Mouse (Mus musculus) forebrain, embryonic 16.5 days (tissue): Measurements from ENCODE around the gene Treml4. TPM values are rescaled to one million over a fixed set of nuclear protein-coding genes. Genes with fewer than 3 reads are reported as not detected.
A peak's percentile ranks its signal among the peaks of the same experiment; 100 is the strongest.

Experiments
- ATAC-seq: fragments of 200-750 bp; cut with Nextera tagmentation; 2 replicates; pipeline ENCODE4 v1.8.0; 2017; ENCODE audit warnings: mild to moderate bottlenecking, moderate library complexity
- H3K27ac ChIP-seq: fragments of 300-500 bp; sonication (generic); 2 replicates; pipeline ENCODE4 v1.5.1; 2014; ENCODE audit warnings: low read length, control low read depth
- H3K27me3 ChIP-seq: fragments of 300-500 bp; sonication (generic); replicated peaks from 2 replicates; pipeline ENCODE4 v1.6.1; 2014; ENCODE audit warnings: low read length; ENCODE audit not compliant: control insufficient read depth, insufficient read depth
- H3K36me3 ChIP-seq: fragments of 300-500 bp; sonication (generic); 2 replicates; pipeline ENCODE4 v1.6.1; 2014; ENCODE audit not compliant: control insufficient read depth, insufficient read depth
- H3K4me1 ChIP-seq: fragments of 300-500 bp; sonication (generic); replicated peaks from 2 replicates; pipeline ENCODE4 v1.6.1; 2014; ENCODE audit warnings: low read length; ENCODE audit not compliant: control insufficient read depth, insufficient read depth
- H3K4me2 ChIP-seq: fragments of 300-500 bp; sonication (generic); 2 replicates; pipeline ENCODE4 v1.6.1; 2014; ENCODE audit warnings: mild to moderate bottlenecking, low read length, control low read depth
- H3K4me3 ChIP-seq: fragments of 300-500 bp; sonication (generic); replicated peaks from 2 replicates; pipeline ENCODE4 v1.5.1; 2014; ENCODE audit warnings: mild to moderate bottlenecking, low read length, control low read depth
- H3K9ac ChIP-seq: fragments of 300-500 bp; sonication (generic); replicated peaks from 2 replicates; pipeline ENCODE4 v1.6.1; 2014; ENCODE audit warnings: low read depth, low read length, control low read depth
- H3K9me3 ChIP-seq: fragments of 300-500 bp; sonication (generic); 2 replicates; pipeline ENCODE4 v1.6.1; 2016; ENCODE audit warnings: low read length; ENCODE audit not compliant: control insufficient read depth
- WGBS: fragments of 180-500 bp; shearing (Covaris S2); extraction: QIAGEN DNeasy Blood & Tissue Kit; methylation state at CpG from one replicate; pipeline ENCODE4 v1.1.7; 2014; 5-methylcytosine and 5-hydroxymethylcytosine counted together
- polyA plus RNA-seq: library from polyadenylated mRNA; unstranded; fragments of >200 nt; fragmentation: Nextera tagmentation; extraction: Ambion mirVana; gene quantifications from 2 replicates; pipeline ENCODE4 v1.2.1, GENCODE M21; 2015

The Treml4 gene
- polyA plus RNA-seq, 1 experiment from 2014 or later, result not detected

DNA sequence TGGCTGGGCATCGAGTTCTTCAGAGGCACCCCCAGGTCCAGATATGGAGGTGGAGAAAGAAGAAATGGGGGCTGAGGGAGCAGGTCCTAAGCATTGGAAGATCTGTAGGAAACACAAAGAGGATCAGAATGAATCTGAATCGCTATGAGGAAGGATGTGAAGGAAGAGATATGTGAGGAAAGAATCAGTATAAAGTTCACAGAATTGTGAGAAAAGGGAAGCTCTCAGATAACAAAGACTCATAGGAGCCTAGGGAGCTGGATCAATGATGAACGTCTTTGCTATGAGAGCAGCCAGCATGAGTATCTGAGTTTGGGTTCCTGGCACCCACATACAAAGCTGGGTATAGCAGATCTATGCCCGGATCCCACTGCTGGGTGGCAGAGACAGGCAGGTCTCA lies 5.7 kb downstream of the Treml4 start:
- Histone ChIP-seq H3K4me2 (no peak overlapping the region), H3K9me3 (no peaks in the 10 kb centered on the region), H3K27me3 (no peaks in the 10 kb centered on the region), H3K4me1 (no peaks in the 10 kb centered on the region), H3K36me3 (no peaks in the 10 kb centered on the region), H3K9ac (no peak overlapping the region), H3K27ac (no peak overlapping the region), H3K4me3 (no peak overlapping the region)
- ATAC-seq, result no peak
- WGBS, result 83% methylated on average over 4 of the region's 4 CpGs

DNA sequence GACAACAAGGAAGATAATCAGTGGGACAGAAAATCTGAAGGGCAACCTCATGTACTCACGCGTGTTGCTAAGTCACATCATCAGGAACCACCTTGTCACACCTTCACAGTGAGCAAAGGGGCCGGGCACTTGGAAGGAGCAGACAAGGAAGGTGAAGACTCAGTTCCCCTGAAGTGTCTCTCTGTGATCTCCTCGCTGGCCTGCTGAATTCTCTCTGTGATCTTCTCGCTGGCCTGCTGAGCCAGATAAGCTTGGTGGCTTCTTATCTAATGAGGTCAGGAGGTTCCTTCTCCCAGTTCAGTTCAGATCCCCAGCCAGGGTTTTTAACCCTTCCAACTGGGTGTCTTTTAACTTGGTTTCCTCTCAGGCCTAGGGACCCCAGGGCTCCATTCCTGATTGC lies 8.1 kb downstream of the Treml4 start:
- H3K27ac ChIP-seq, result no peak overlapping the region
- no peak overlapping the region for H3K4me3 ChIP-seq
- H3K9me3 ChIP-seq, result no peaks in the 10 kb centered on the region
- H3K4me1 ChIP-seq, result no peaks in the 10 kb centered on the region
- no peaks in the 10 kb centered on the region for H3K36me3 ChIP-seq
- WGBS, result 85% methylated on average over 5 of the region's 5 CpGs
- no peak for ATAC-seq
- H3K27me3 ChIP-seq, result no peaks in the 10 kb centered on the region
- no peak overlapping the region for H3K4me2 ChIP-seq
- no peak overlapping the region for H3K9ac ChIP-seq

DNA sequence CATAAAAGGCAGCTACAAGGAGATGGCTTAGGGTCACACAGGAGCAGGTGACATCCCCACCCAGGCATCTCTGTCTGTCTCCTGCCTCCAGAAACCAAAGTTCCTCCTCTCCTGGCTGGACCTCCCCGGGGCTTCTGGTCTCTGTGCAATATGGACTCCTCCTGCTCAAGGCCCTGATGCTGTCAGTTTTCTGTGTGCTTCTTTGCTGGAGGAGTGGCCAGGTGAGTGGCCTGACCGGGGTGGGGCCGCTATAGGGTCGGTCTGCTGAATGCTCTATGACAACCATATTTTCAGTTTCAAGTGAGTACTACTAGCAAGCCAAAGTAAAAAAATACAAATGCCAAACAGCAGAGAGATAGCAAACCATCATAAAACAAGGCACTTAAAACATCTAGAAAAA lies 8.5 kb downstream of the Treml4 start:
- Histone ChIP-seq H3K4me2 (no peak overlapping the region), H3K36me3 (no peaks in the 10 kb centered on the region), H3K9ac (no peak overlapping the region), H3K9me3 (no peaks in the 10 kb centered on the region), H3K27ac (no peak overlapping the region), H3K4me3 (no peak overlapping the region), H3K4me1 (no peaks in the 10 kb centered on the region), H3K27me3 (no peaks in the 10 kb centered on the region)
- 92% methylated on average over 4 of the region's 4 CpGs for WGBS
- ATAC-seq, result no peak

DNA sequence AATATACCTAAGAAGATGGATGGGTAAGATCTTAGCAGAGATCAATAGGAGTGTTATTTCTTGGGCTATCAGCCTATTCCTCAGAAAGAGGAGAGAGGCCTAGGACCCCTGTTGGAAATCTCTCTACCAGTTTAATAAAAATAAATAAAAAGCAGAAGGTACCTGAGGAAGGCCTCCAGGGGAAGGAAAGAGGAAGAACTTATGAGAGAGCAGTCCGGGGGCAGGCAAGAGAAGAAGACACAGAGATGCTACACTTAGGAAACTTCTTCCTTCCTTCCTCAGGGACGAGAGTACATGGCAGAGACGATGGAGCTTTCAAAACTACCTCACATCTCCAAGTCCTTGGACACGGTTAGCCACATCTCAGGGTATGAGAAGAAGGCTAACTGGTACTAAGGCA lies 10.0 kb downstream of the Treml4 start:
- no peak for ATAC-seq
- WGBS, result 82% methylated on average over 4 of the region's 4 CpGs
- Histone ChIP-seq H3K4me1 (no peaks in the 10 kb centered on the region), H3K4me3 (no peak overlapping the region), H3K36me3 (no peaks in the 10 kb centered on the region), H3K9me3 (no peaks in the 10 kb centered on the region), H3K4me2 (no peak overlapping the region), H3K27me3 (no peaks in the 10 kb centered on the region), H3K27ac (no peak overlapping the region), H3K9ac (no peak overlapping the region)

DNA sequence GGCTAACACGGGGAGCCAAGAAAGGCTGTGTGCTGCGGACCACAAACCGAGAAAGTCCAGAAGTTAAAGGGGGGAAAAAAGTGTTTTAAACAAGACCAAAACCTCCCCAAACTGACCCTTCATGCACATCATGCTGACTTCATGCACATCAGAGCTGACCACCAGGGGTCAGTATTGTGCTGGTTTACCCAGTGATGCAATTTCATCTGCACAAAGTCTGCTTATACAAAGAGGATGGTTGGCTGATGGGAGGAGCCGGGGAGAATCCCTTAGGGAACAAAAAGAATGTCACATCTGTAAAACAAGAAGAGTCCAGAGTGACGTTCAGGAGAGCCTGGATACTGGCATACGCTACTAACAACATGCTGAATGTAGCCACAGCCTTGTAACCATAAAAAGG lies 10.8 kb downstream of the Treml4 start:
- WGBS, result 21% methylated on average over 6 of the region's 6 CpGs
- peak; percentile 58 for ATAC-seq
- H3K9me3 ChIP-seq, result no peaks in the 10 kb centered on the region
- no peak overlapping the region for H3K4me2 ChIP-seq
- H3K36me3 ChIP-seq, result no peaks in the 10 kb centered on the region
- no peak overlapping the region for H3K27ac ChIP-seq
- no peaks in the 10 kb centered on the region for H3K4me1 ChIP-seq
- H3K4me3 ChIP-seq, result no peak overlapping the region
- no peak overlapping the region for H3K9ac ChIP-seq
- H3K27me3 ChIP-seq, result no peaks in the 10 kb centered on the region

DNA sequence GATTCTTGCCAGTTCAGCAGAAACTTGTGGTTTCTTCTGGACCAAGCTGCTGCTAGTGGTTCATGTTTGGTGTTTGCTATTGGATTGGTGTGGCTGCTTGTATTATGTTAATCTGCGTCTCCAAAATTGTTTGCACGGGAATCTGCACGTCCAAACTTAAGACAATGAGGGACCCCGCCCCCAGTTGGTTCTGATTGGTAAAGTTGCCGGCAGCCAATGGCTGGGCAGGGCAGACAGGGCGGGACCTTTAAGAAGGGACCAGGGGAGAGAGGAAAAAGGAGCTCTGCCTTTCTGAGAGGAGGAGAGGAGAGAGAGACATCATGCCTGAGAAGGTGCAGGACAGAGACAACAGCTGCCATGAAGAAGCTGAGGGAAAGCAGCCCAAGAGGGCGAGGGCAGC lies 11.6 kb downstream of the Treml4 start:
- no peak overlapping the region for H3K4me3 ChIP-seq
- ATAC-seq, result no peak
- no peaks in the 10 kb centered on the region for H3K9me3 ChIP-seq
- no peak overlapping the region for H3K27ac ChIP-seq
- H3K9ac ChIP-seq, result no peak overlapping the region
- H3K4me2 ChIP-seq, result no peak overlapping the region
- no peaks in the 10 kb centered on the region for H3K27me3 ChIP-seq
- no peaks in the 10 kb centered on the region for H3K36me3 ChIP-seq
- 49% methylated on average over 7 of the region's 7 CpGs for WGBS
- H3K4me1 ChIP-seq, result no peaks in the 10 kb centered on the region

DNA sequence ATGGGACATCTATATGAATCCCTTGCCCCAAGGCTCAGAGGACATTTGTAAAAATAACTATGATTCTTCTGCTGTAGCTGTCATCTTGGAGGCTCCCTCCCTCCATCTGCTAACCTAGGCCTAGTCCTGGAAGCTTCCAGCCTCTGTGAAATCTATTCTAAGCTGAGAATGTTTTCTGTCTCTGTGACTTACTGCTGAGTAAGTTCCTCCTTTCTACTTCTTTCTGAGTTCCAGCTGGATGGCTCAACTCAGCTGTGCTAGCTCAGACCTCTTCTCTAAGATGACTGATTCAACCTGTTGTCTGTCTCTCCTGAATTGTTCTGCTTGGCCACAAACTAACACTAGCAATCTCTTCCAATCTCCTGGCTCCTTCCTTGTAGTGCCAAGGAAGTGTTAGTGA lies 14.3 kb downstream of the Treml4 start:
- Histone ChIP-seq H3K9ac (no peak overlapping the region), H3K9me3 (no peaks in the 10 kb centered on the region), H3K36me3 (no peaks in the 10 kb centered on the region), H3K27me3 (no peaks in the 10 kb centered on the region), H3K4me3 (no peak overlapping the region), H3K4me1 (peaks cover 10% of the 10 kb centered on the region), H3K27ac (no peak overlapping the region), H3K4me2 (no peak overlapping the region)
- no peak for ATAC-seq

DNA sequence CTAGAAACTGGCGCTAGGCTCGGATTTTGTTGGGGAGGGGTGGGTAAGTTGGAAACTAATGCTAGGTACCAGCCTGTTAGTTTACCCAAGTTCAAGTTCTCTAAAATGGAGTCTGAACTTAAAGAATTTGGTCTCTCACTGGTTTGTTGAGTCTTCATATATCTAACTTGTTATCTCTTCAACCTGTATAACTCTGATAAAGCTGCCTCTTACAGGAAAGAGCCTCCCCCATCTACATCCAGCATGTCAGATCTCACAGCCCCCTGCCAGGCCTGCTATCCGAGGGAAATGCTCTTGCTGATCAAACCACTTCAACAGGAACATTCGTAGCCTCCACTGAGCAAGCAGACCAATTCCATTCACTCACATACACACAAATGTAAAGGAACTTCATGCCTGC lies 14.9 kb downstream of the Treml4 start:
- Histone ChIP-seq H3K27me3 (no peaks in the 10 kb centered on the region), H3K9ac (no peak overlapping the region), H3K36me3 (no peaks in the 10 kb centered on the region), H3K4me1 (peaks cover 10% of the 10 kb centered on the region), H3K4me2 (no peak overlapping the region), H3K27ac (no peak overlapping the region), H3K4me3 (no peak overlapping the region), H3K9me3 (no peaks in the 10 kb centered on the region)
- WGBS, result 88% methylated on average over 4 of the region's 4 CpGs
- ATAC-seq, result no peak

DNA sequence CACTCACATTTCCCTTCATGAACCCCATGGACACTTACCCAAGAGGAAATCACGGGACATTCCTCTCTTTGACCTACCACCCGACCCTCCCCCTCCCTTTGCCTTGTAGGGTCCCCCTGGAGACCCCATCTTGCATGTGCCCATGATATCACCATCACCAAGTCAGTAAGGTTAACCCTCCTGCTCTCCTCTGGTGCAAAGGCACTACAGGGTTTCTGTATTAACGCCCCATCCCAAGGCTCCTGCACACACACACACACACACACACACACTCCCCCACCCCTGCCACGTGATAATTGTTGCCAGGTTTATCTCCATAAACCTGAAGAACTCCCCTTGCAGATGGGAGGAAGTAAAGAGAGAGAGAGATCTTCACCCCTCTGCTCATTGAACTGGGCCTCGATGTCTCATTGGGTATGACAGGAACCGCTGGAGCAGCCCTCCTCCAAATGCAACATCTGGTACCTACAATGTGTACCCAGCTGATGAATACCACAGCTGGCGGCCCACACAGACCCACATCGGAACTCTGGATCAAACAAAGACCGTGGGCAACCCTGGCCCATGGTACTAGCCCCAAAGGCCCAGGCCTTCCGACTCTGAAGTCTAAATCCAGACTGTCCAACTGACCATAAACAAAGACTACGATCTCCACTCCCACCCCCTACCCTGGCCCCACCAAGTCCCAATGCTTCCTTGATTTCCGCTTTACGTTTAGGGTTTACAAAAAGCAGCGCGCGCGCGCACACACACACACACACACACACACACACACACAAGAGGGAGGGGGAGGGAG lies 17.0 kb downstream of the Treml4 start:
- 24% methylated on average over 18 of the region's 18 CpGs for WGBS
- H3K4me3 ChIP-seq, result peak overlapping the region; percentile 30
- H3K36me3 ChIP-seq, result no peaks in the 10 kb centered on the region
- peak overlapping the region; percentile 56 for H3K4me2 ChIP-seq
- no peaks in the 10 kb centered on the region for H3K27me3 ChIP-seq
- no peaks in the 10 kb centered on the region for H3K9me3 ChIP-seq
- peak overlapping the region; percentile 49 for H3K9ac ChIP-seq
- peaks cover 10% of the 10 kb centered on the region for H3K4me1 ChIP-seq
- no peak overlapping the region for H3K27ac ChIP-seq
- ATAC-seq, result peak; percentile 78

DNA sequence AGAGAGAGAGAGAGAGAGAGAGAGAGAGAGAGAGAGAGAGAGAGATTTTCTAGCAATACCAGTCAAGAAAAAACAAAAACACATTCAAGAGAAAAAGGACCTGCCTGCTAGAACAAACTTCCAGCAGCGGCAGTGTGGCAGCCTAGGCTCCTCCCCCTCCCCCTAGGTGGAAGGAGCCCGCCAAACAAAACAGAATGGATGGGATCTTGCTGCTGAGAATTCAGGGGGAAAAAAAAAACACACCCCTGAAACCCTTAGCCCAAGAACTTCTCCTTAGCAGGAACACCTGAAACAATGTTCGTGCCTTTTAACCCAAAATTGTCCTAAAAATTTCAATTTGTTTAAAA lies 17.6 kb downstream of the Treml4 start:
- Histone ChIP-seq H3K4me3 (peak overlapping the region; percentile 30), H3K9ac (peak overlapping the region; percentile 49), H3K36me3 (no peaks in the 10 kb centered on the region), H3K4me1 (peaks cover 10% of the 10 kb centered on the region), H3K27ac (no peak overlapping the region), H3K27me3 (no peaks in the 10 kb centered on the region), H3K9me3 (no peaks in the 10 kb centered on the region), H3K4me2 (peak overlapping the region; percentile 56)
- ATAC-seq, result peak; percentile 76
- WGBS, result 1% methylated on average over 3 of the region's 3 CpGs
